Mouse (Mus musculus) kidney, postnatal 36 days (tissue): ENCODE data around the gene Supt3.

Experiments used
- DNase-seq, 2 experiments: peaks; one replicate each; pipeline ENCODE4 v3.0.0; 2021 to 2022; ENCODE audit warnings: mixed read lengths in 2 of 2

Gene Supt3

GRCm38 (mm10) chr17:45063776-45064175 lies 286.8 kb downstream of the Supt3 start:
- no peak for DNase-seq

- DNase-seq = no peak
Measured at GRCm38 (mm10) chr17:45065465-45065864, 288.5 kb downstream of the Supt3 start.

- DNase-seq = peak in 1 of 2 experiments; percentile 48
Measured at GRCm38 (mm10) chr17:45067441-45067840, 290.5 kb downstream of the Supt3 start.

- DNase-seq = no peak
Measured at GRCm38 (mm10) chr17:45068321-45068720, 291.4 kb downstream of the Supt3 start.

- DNase-seq = no peak
Measured at GRCm38 (mm10) chr17:45072495-45073347, 295.8 kb downstream of the Supt3 start.

GRCm38 (mm10) chr17:45073348-45073634 lies 296.3 kb downstream of the Supt3 start:
- DNase-seq = no peak

- DNase-seq = no peak
Measured at GRCm38 (mm10) chr17:45073779-45074178, 296.8 kb downstream of the Supt3 start.

GRCm38 (mm10) chr17:45076951-45077350 lies 300.0 kb downstream of the Supt3 start:
- no peak for DNase-seq

- no peak for DNase-seq
Measured at GRCm38 (mm10) chr17:45077921-45078640, 301.1 kb downstream of the Supt3 start.

- DNase-seq = no peak
Measured at GRCm38 (mm10) chr17:45081521-45081920, 304.6 kb downstream of the Supt3 start.

GRCm38 (mm10) chr17:45081955-45082475 lies 305.1 kb downstream of the Supt3 start:
- DNase-seq = peak in 1 of 2 experiments; percentile 11

- DNase-seq = peak; percentile 32 to 37
Measured at GRCm38 (mm10) chr17:45086361-45086760, 309.4 kb downstream of the Supt3 start.

GRCm38 (mm10) chr17:45087022-45087421 lies 310.1 kb downstream of the Supt3 start:
- DNase-seq = peak; percentile 51 to 80

GRCm38 (mm10) chr17:45101064-45101463 lies 324.1 kb downstream of the Supt3 start:
- DNase-seq = no peak

- DNase-seq = no peak
Measured at GRCm38 (mm10) chr17:45115386-45115785, 338.4 kb downstream of the Supt3 start.

GRCm38 (mm10) chr17:45118565-45119471 lies 341.9 kb downstream of the Supt3 start:
- no peak for DNase-seq

GRCm38 (mm10) chr17:45119609-45120201 lies 342.8 kb downstream of the Supt3 start:
- no peak for DNase-seq

- DNase-seq = no peak
Measured at GRCm38 (mm10) chr17:45123856-45124255, 346.9 kb downstream of the Supt3 start.

- no peak for DNase-seq
Measured at GRCm38 (mm10) chr17:45128611-45129010, 351.7 kb downstream of the Supt3 start.

GRCm38 (mm10) chr17:45133501-45134400 lies 356.8 kb downstream of the Supt3 start:
- DNase-seq = peak; percentile 42 to 76

- peak; percentile 41 to 42 for DNase-seq
Measured at GRCm38 (mm10) chr17:45136491-45136890, 359.5 kb downstream of the Supt3 start.
